Mouse (Mus musculus) testis, postnatal 14 days (tissue): ENCODE measurements around the gene Abcc9.

Experiments used
- DNase-seq: peaks from one replicate; pipeline ENCODE4 v3.0.0; 2021; ENCODE audit warnings: low spot score

Gene Abcc9

GRCm38 (mm10) chr6:142545132-142545531, 157.0 kb downstream of the Abcc9 start:
- DNase-seq, result no peak

DNA sequence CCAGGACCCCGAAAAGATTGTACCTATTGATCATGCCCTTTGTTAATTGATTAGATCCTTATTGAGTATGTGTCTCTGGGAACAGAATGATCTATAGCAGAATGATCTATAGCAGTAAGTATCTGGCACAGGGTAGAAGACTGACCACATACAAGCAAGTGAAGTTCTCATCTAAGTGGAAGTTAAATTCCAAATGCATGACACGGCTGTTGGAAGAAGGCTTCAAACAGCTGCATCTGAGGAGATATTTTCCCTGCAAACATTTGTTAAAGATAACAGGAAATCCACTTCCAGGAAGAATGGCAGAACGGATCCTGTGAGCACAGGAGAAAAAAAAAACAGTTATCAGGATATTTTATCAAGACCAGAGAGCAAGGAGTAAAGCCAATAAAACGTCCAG, 158.5 kb downstream of the Abcc9 start:
- no peak for DNase-seq

GRCm38 (mm10) chr6:142542800-142543175, 159.3 kb downstream of the Abcc9 start:
- no peak for DNase-seq

- no peak for DNase-seq
Measured at GRCm38 (mm10) chr6:142542082-142542799, 159.9 kb downstream of the Abcc9 start.

DNA sequence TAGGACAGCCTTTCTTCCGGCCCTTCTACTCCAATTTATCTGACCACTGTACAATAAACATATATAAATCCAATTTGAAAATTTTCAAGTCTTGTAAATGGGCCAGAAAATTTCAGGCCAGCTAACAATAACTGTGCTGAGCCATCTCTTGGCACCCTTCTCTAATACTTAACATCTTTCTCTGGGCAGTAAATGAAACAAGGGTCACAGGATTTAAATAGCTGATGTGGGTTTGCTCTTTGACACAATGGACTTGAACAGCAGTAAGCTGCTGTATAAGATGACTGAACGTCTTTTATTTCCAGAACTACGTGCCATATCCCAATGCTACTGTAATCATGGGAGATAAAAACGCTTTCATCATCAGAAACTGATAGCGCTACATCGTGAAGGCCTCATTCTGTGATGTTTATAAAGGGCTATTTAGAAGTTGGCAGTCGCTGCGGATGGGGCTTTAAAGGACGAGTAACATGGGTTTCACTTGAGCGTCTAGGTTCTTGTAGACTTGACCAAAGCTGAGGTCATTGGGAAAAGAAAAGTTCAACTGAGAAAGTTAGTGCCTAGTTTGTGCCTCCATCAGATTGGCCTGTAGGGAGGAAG, 161.5 kb downstream of the Abcc9 start:
- no peak for DNase-seq

GRCm38 (mm10) chr6:142540131-142540530, 162.0 kb downstream of the Abcc9 start:
- no peak for DNase-seq

DNA sequence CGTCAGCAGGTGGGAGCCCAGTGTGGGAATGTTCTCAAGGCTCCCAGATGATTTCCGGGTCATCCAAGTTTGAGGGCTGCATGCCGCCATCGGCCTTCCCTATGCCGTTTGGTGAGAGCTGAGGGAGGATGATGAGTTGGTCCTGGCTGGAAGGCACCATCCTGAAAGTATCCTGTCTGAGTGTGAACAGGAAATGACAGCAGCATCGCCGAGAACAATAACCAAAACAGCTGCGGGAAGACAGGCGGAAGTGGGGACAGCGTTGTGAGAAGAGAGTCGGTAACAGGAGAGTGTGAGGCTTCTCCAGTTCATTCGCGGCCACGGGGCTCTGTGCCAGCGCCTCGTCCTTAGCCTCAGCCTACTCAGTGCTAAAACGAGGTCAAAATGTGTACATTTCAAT, 163.6 kb downstream of the Abcc9 start:
- no peak for DNase-seq
